Mouse (Mus musculus): Measurements from ENCODE around the gene Inca1.

Gene Inca1

GRCm38 (mm10) chr11:70652029-70652883 is 47.7 kb downstream of the Inca1 start:
- no peak for DNase-seq (ENCODE audit: low read depth)

- DNase-seq (ENCODE audit: low read depth), result no peak
Observed at GRCm38 (mm10) chr11:70651391-70651790, 48.6 kb downstream of the Inca1 start.

- DNase-seq (ENCODE audit: low read depth), result no peak
Observed at GRCm38 (mm10) chr11:70650322-70651175, 49.4 kb downstream of the Inca1 start.

GRCm38 (mm10) chr11:70649185-70649734 is 50.7 kb downstream of the Inca1 start:
- DNase-seq (ENCODE audit: low read depth), result no peak

- no peak for DNase-seq (ENCODE audit: low read depth)
Observed at GRCm38 (mm10) chr11:70648512-70648911, 51.4 kb downstream of the Inca1 start.

- DNase-seq (ENCODE audit: low read depth), result no peak
Observed at GRCm38 (mm10) chr11:70647716-70648420, 52.1 kb downstream of the Inca1 start.

GRCm38 (mm10) chr11:70646691-70647650 is 53.0 kb downstream of the Inca1 start, which contains the start of the genes Rnf167 and Slc25a11:
Rnf167 (plus strand) TSS chr11:70647235.
Slc25a11 (minus strand) TSS chr11:70647479.
- peak; percentile 95 for DNase-seq (ENCODE audit: low read depth)

GRCm38 (mm10) chr11:70646259-70646555 is 53.7 kb downstream of the Inca1 start:
- DNase-seq (ENCODE audit: low read depth), result no peak

GRCm38 (mm10) chr11:70645461-70646258 is 54.3 kb downstream of the Inca1 start:
- DNase-seq (ENCODE audit: low read depth), result no peak

GRCm38 (mm10) chr11:70644564-70645103 is 55.3 kb downstream of the Inca1 start:
- no peak for DNase-seq (ENCODE audit: low read depth)

GRCm38 (mm10) chr11:70643051-70643450 is 56.9 kb downstream of the Inca1 start:
- DNase-seq (ENCODE audit: low read depth), result no peak

GRCm38 (mm10) chr11:70641241-70641640 is 58.7 kb downstream of the Inca1 start:
- DNase-seq (ENCODE audit: low read depth), result no peak

- no peak for DNase-seq (ENCODE audit: low read depth)
Observed at GRCm38 (mm10) chr11:70639976-70640375, 60.0 kb downstream of the Inca1 start.

GRCm38 (mm10) chr11:70638714-70639278 is 61.2 kb downstream of the Inca1 start, which contains the start of gene Gp1ba:
Gp1ba (plus strand) TSS chr11:70639122.
- DNase-seq (ENCODE audit: low read depth), result no peak

Measured in fibroblast of lung, adult 2 months (primary cell).